Mouse (Mus musculus) cerebellum, postnatal 14 days (tissue): ENCODE measurements around the gene Siae.

Experiments used
- DNase-seq, 2 experiments: peaks; one replicate each; pipeline ENCODE4 v3.0.0; 2021; ENCODE audit warnings: mixed read lengths in 2 of 2

Siae gene

DNA sequence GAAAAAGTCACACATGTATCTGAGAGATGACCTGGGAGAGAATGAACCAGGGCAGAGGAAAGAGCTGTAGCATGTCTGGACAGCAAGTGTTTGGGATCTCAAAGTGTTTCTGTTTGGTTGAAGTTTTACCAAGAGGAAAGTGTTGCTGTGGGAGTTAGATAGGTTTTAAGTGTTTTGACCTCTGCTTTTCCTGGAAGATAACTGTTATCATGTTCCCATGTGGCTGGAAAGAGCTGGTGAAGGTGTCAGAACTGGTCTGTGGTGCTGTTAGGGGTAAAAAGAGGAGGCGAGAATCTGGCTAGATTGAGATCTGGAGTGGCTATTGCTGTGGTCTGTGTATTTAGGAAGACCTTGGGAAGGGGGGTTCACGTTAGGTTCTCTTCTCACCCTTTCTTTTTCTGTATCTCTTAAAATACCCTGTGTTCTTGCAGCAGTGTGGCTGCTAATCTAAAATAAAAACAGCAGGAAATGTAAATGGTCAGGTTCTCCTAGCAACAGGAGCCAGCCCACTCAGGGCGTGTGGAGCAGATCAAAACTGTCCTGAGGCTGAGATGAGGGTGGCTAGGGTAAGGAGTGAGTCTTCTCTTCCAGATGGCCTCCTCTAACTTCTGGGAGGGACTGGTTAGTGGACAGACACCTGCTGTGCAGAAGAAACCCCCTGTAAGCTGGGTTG lies 16.8 kb downstream of the Siae start:
- no peak for DNase-seq

DNA sequence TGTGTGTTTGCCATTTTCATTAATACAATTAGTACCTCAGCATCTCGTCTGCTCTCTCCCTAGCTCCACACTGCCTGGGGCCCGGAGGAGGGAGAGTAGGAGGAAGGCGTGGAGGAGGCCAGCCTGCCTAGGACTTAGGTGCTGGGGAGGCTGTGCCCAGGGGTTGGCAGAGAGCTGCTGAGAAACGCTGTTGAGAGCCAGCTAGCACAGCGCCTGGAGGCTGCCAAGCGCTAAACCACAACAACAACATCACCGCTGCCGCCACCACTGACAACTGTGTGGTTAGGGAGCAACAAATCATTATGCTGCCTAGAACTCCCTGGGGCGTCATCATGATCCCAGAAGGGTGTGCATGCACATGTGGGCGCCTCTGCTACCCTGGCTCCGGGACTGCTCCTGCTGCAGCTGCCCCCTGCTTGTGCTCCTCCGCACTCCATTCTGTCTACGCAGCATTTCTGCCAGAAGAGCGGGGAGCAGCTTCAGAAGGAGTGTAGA lies 21.0 kb downstream of the Siae start:
- DNase-seq: no peak

DNA sequence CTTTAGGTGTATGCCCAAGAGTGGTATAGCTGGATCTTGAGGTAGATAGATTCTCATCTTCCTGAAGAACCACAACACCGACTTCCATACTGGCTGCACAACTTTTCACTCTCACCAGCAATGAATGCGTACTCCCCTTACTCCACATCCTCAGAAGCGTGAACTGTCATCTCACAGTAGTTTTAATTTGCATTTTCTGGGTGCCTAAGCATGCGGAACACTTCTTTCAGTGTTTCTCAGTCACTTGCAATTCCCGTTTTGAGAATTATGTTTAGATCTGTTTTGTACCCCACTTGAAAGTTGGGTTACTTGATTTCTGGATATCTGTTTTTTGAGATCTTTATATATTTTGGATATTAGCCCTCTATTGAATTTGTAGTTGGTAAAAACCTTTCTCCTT lies 28.1 kb downstream of the Siae start:
- no peak for DNase-seq

DNA sequence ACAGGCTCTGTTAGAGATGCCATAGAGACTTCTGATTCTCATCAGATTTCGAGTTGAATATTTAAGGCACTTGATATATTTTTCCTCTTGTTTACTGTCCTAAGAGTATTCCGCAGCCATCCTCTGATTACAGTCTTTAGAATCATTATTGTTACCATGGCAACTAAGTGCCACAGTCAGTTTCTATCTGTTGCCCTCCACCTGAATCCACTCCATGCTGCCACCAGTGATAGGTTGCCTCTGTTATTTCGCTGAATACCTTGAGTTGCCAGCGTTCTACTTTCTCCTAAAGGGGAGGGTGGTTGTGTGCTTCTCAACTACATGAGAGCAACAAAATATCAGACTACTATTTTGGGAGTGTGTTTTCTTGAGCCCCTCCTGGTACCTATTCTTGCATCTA lies 31.2 kb downstream of the Siae start:
- no peak for DNase-seq

DNA sequence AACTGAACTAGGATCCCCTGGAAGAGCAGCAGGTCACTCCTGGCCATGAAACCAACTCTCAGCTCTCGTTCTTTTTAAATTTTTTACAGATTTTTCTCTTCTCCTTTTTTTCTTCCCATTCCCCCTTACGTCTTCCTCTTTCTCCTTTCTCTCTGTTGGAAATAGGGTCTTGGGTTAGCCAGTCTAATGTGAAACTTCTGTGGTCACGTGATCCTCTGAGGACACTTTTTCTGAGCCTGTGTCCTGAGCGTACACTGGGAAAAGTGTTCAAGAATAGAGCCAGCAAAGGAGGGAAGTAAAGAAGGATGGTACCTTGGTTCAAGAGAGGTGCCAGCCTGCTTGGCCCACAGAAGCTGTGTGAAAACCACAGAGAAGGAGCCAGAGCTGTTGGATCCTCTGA lies 34.9 kb downstream of the Siae start:
- DNase-seq: no peak

DNA sequence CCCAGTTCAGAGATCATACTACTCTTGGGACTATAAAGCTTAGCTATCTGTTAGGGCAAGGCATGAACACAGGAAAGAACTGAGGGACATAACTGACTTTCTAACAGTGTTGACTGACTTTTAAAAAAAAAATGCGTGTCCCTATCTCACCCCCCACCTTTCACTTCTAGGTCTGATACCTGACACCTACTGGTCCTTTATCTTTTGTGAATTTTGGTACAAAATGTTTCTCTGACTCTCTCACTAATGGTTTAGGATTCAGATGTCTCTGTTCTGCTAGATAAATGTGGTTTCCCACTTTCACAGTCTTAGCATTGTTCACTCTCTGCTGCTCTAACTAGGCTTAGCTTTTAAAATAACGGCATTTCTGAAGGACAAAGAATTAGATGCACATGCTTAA lies 36.5 kb downstream of the Siae start:
- no peak for DNase-seq

DNA sequence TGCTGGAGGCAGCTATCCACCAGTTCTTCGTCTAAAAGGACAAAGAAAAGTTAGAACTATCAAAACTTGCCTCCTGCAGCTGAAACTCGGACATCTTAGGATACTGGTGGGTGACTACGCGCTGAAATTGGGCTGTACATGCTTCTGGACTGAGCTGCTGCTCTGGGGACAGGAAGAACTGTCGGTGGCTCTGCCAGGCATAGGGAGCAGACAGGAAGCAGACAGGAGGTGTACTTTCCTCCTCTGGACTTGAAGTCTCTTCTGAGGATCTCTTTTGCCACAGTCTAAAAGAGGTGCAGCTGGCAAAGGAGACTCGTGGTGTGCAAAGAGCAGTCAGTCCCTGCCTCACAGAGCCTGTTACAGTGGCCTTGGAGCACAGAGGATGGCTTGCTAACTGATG lies 37.1 kb downstream of the Siae start:
- DNase-seq: no peak

DNA sequence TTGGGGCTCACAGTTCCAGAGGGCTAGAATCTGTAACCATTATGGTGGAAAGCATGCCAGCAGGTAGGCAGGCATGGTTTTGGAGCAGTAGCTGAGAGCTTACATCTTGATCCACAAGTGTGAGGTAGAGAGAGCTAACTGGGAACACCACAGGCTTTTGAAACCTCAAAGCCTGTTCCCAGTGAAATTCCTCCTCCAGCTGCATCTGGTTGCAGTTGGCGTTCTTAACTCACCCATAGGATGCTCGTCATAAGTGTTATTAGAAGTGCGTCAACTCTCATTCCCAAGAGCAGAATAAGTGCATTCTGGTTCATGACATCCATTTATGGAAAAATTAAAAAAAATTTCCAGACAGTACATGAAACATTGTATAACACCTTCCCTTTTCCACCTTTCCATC lies 38.2 kb downstream of the Siae start:
- DNase-seq: no peak

DNA sequence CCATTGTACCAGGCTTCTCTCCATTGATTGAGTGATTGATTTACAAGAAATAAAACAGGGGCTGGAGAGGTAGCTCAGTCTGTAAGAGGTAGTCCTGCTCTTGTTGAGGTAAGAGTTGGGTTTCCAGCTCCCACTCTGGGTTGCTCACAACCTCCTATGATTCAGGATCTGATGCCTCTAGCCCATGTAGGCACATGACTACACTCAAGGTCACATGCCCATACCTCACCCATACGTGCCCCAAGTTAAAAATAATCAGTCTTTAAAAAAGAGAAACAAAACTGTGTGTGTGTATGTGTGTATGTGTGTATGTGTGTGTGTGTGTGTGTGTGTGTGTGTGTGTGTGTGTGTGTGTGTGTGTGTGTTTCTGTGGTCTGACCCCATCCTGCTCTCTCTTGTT lies 40.1 kb downstream of the Siae start:
- no peak for DNase-seq

DNA sequence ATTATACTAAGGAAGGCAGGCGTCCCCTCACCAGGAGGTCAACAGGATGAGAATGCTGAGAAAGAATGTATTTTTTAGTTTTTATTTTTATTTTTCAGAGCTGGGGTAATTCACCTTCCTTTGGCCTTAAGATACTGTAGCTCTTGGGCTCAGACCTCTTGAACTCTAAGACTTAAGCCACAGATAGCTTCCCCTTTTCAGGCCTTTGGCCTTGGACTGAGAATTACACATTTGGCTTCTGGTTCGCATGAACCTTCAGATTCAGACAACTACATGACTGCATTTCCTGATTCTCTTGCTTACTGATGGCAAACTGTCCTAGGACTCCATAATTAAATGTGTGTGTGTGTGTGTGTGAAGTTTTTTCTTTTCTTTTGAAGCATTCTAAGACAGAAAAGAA lies 43.1 kb downstream of the Siae start:
- DNase-seq: no peak

DNA sequence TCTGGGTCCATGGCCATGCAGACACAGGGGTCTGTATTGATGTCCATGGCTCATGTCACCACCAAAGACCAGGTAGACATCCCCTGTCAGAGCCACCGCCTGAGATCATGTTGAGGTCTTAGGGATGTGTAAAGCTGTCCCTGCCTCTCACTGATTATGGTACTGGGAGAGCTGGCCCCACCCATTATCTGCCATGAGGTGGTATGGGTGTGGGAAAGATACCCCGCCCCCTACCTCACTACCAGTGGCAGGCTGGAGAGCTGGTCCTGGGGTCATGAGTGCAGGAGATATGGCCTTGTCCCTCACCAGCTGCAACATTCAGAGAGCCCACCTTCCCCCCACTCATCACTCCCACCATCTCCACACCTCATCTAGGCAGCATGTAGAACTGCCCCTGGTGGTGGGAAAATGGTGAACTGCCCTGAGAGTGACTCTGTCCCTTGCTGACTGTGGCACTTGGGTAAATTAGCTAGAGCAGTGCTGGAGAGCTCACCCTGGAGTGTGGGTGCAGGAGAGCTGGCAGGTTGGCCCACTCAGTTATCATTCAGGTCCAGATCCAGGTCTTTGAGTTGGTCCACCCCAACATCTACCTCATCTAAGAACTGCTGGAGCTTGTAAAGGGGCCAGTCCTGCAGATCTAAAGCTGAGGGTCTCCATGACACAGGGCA lies 45.2 kb downstream of the Siae start:
- DNase-seq: no peak

DNA sequence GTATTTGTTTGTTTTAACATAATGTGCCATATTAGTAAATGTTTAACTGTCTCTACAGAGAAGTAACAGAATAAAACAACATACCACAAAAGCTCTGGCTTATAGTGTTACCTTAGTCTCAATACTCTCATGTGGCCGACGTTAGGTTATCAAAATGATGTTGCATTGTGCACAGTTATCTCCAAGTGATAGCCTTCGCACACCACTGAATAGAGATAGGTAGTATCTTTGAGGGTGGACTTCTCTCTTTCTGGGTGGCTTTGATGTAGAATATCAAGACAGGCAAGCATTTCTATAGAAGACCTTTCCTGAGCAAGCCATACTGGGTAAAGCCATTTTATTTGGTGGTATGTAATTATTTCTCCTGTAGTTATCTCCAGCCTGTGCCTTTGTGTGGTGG lies 49.6 kb downstream of the Siae start:
- no peak for DNase-seq

DNA sequence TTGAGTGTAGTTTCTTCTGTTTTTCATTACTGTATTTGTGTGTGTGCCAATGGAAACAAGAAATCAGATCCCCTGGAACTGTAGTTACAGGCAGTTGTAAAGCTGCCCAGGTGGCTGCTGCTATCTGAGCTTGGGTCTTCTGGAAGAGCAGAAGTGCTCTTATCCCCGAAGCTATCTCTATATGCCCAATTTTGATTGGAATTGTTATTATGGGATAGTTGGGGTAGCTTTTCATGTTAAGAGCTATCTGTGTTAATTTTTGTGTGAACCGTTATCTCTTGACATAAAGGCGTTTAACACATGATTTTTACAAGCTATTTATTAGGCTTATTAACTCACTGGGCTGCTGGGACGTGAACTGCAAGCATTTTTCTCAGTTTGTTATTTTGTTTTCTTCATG lies 54.1 kb downstream of the Siae start:
- DNase-seq: no peak

DNA sequence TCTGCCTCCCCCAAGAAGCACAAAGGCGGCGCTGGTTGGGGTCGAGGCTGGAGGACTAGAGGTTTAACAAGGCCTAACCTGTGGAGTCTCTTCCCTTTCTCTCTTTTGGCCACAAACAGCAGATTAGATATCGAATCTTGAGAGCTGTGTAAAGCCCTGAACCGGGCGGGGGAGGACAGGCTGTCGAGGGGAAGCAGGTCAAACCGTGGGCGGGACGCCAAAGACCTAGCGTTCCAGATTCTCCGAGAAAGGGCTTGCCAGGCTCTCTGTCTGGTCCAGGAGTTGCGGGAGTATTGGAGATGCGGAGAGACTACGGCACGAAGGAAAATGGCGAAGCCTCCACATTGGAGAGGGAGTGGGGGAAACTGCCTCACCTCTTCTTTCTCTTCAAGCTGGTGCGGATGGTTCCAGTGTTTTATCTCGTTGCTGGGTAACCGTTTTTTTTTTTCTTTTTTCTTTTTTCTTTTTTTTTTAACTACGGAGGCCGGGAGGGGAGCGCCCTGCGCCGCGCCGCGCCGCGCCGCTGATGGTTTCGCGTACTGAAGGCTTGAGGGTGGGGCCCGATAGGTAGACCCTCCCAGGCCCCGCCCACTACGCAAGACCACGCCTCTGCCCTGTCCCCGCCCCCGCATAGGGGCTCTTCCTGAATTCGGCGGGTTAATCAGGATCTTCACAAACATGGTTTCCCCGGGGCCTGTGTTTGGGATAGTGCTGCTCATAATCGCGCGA lies 57.8 kb downstream of the Siae start, which contains the start of gene Spa17:
Gene Spa17, minus strand, starts transcription at position 541 of the 729 bp plus-strand sequence.
- DNase-seq: peak; percentile 92 to 93

DNA sequence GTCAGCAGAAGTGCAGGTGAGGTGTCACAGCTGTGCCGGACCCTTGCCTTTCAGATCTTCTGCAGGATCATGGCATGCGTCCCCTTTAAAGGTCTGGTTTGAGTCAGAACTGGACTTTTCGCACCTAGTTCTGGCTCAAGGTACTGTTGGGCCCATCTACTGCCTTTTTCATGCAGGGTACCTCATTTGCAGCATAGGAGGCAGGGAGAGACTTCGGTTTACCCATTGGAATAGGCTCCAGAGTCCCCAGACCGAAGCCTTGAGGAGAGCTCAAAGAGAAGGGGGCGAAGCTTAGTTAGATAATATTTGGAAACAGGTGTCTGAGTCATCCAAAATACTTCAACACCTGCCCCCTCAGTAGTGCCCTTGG lies 58.4 kb downstream of the Siae start:
- no peak for DNase-seq

DNA sequence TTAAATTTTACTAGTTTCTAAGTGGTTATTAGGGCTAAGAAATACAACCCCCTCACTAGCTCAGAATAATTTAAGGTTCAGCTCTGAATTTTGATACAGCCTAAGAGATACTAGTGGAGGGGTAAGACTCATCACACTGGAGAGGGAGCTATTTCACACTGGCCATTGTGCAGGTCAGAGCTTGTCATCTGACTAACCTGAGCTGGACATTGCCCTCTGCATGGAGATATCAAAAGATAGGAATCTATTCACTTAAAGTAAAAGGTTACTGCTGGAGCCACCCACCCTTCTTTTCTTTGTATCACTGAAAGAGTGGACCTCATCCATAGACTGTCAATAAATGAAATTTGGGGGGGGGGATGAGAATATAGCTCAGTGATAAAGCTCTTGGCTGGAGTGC lies 58.8 kb downstream of the Siae start:
- no peak for DNase-seq

DNA sequence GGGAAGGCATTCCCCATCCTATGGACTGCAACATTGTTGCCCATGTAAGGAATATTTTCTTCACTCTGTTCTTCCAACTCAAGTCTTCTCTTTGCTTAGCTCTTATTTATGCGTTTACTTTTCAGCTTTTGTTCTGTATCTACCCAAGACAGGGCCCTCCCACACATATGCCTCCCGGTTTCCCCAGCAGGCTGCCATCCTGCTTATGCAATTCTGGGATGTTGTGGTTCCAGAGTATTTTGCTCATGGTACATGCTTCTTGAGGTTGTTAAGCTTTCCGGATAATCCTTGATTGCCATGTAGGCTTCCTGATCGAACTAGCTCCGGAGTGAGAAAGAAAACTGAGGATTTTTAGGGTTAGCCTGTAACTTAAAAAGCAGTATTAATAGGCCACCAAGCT lies 59.7 kb downstream of the Siae start:
- DNase-seq: no peak

DNA sequence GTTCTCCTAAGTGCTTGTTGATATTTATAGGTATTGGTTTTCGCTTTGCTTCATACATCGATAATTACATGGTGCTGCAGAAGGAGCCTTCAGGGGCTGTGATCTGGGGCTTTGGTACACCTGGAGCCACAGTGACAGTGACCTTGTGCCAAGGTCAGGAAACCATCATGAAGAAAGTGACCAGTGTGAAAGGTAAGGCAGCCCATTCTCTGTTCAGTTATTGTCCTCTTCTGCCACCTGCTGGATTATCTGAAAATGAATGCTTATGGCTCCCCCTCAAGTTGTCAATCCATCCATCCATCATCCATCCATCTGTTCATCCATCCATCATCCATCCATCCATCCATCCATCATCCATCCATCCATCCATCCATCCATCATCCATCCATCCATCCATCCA lies 61.3 kb downstream of the Siae start:
- peak; percentile 56 to 71 for DNase-seq

DNA sequence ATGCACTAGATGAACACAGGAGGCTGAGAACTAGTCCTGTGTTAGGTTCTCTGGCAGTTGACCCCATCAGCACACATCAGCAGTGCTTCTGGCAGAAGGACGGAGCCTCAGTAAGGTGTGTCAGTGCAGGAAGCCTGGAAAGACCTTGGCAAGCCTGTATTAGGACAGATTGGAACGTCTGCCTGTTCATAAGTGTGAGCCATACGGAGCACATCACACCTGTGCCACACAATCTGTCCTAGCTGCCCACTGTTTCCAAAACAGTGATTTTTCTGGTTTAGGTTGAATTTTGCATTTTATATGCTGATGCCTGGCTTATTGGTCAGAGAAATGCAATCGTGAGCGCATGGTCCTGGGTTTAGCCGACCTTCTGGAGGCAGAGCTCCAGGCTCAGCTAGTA lies 65.8 kb downstream of the Siae start:
- DNase-seq: peak; percentile 60 to 71

DNA sequence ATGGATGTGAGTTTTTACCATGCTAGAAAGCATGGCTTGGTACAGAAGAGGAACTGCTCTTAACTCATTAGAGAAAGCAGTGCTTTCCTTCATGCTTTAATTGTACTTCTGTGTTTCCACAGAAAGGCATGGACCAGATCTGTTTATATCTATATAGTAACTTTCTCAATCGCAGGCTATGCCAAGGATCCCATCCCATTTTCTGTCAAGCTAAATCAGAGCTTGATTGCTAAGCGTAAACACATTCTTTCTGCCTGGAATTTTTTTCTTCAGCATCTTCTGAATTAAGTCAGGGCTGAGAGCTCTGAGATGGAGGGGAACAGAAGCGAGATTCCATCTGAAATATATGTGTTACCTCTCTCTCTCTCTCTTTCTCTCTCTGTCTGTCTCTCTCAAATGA lies 68.5 kb downstream of the Siae start:
- DNase-seq: no peak

DNA sequence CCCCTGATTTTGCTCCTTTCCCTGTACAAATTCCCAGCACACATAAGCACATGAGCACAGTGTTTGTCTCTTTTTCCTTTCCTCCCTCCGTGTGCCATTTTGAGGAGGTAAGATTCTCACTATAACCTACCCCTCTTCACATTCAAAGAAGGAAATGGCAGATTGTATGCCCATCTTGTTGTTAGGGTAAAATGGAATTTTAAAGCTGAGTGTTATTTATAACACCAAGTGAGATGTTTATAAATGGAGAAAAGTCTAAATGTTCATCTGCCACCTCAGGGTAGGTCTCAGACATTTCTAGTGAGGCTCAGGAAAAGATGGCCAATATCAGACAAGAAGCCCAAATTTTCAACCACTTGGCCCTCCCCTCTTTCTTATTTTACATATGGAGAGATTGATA lies 69.0 kb downstream of the Siae start:
- no peak for DNase-seq

DNA sequence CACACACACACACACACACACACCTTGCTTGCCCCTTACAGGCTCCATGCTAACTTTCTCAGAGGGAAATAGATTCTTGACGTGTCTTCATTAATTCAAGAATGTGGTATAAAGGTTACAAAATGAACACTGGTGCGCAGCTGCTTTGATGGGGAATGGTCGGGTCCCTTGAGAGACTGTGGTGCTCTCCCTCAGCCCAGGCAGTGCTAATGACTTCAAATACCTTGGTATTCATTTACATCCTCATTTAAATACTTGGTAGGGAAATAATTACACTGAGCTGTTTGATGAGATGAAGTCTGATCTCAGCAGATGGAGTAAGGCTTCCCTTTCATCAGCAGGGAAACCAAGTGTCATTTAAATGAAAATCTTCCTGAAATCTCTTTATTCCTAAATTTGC lies 69.6 kb downstream of the Siae start:
- no peak for DNase-seq

DNA sequence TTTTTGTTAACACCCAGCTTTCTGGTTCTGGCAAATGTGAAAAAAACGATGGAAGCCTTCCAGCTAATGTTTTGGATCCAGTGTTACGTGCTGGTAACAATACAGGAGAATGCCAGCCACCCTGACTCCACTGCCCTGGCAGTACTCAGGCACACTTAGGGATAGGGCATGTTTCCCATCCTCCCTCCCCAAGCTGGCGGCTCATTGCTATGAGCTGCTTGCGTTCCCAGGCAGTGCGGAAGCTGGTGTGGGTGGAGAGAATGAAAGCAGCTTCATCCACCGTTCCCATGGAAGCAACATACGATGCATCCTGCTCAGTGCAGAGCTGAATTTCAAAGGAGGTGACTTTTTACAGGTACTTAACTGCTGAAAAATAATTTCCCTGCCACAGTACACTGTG lies 70.1 kb downstream of the Siae start:
- peak; percentile 61 to 66 for DNase-seq

DNA sequence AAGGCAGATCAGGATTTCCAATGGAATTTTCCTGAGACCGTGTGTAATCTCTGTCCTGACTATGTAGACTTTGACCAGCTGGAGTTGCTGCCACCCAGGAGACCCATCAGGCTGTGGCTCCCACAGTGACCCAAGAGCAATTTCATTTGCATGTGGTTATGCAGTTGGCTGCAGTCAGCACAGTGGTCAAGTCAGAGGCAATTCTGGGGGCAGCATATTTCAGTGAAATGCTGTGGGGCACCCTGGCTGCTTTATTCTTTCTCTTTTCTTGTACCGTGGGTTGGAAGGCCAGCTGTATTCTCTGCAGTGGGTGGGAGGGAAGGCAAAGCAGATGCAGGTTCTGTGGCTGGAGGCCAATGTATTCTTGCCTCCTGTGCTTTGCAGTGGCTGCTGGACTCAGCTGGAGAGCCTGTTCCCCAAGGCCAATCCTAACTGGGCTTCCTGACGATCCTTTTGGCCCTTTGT lies 70.6 kb downstream of the Siae start:
- DNase-seq: peak in 1 of 2 experiments; percentile 16
